Mouse (Mus musculus) C2C12 (cell line): ENCODE results near the gene Tnfrsf12a. TPM values are rescaled to one million over a fixed set of nuclear protein-coding genes. Genes with fewer than 3 reads are reported as not detected.

ENCODE experiments used
- H3K27me3 ChIP-seq: one replicate; pipeline ENCODE4 v1.6.1; 2011; ENCODE audit not compliant: control insufficient read depth, insufficient read depth, insufficient read length
- H3K36me3 ChIP-seq: one replicate; pipeline ENCODE4 v1.6.1; 2011; ENCODE audit not compliant: control insufficient read depth, insufficient read depth
- H3K4me3 ChIP-seq: one replicate; pipeline ENCODE4 v1.5.1; 2011; ENCODE audit warnings: mild to moderate bottlenecking, control low read depth; ENCODE audit not compliant: poor library complexity, insufficient read depth, severe bottlenecking
- H3K79me2 ChIP-seq: one replicate; pipeline ENCODE4 v1.6.1; 2011; ENCODE audit not compliant: control insufficient read depth, insufficient read depth
- H3K79me3 ChIP-seq: one replicate; pipeline ENCODE4 v1.6.1; 2011; ENCODE audit warnings: low read depth, control low read depth
- H3ac ChIP-seq: one replicate; pipeline ENCODE3; 2011; ENCODE audit warnings: low read depth; ENCODE audit not compliant: control insufficient read depth, insufficient read length
- CEBPB ChIP-seq: IDR thresholded peaks from one replicate; pipeline ENCODE4 v1.6.1; 2011; ENCODE audit warnings: low read depth, mild to moderate bottlenecking, control low read depth, moderate library complexity
- CTCF ChIP-seq: IDR thresholded peaks from one replicate; pipeline ENCODE4 v1.5.1; 2011; ENCODE audit not compliant: control insufficient read depth, insufficient read depth, insufficient read length
- FOSL1 ChIP-seq: IDR thresholded peaks from one replicate; pipeline ENCODE4 v1.8.0; 2011; ENCODE audit warnings: mild to moderate bottlenecking, low read length; ENCODE audit not compliant: poor library complexity, insufficient read depth, severe bottlenecking
- MAX ChIP-seq: IDR thresholded peaks from one replicate; pipeline ENCODE4 v1.6.1; 2011; ENCODE audit warnings: mild to moderate bottlenecking, control low read depth
- MYOD1 ChIP-seq: IDR thresholded peaks from one replicate; pipeline ENCODE4 v1.6.1; 2011; ENCODE audit warnings: low read depth; ENCODE audit not compliant: control insufficient read depth, insufficient read length
- MYOG ChIP-seq: IDR thresholded peaks from one replicate; pipeline ENCODE4 v1.6.1; 2011; ENCODE audit not compliant: control insufficient read depth, insufficient read length; ENCODE audit errors: extremely low read depth
- USF1 ChIP-seq: IDR thresholded peaks from one replicate; pipeline ENCODE4 v1.6.1; 2011; ENCODE audit warnings: low read depth, mild to moderate bottlenecking, control low read depth, moderate library complexity
- polyA plus RNA-seq: library from polyadenylated mRNA; unstranded; fragments of >200 nt; fragmentation: generic; extraction: Trizol; gene quantifications from one replicate; pipeline ENCODE4 v1.2.1, GENCODE M21; 2012; ENCODE audit warnings: missing spikeins

Tnfrsf12a gene
- polyA plus RNA-seq, 1 experiment: 916 TPM

DNA sequence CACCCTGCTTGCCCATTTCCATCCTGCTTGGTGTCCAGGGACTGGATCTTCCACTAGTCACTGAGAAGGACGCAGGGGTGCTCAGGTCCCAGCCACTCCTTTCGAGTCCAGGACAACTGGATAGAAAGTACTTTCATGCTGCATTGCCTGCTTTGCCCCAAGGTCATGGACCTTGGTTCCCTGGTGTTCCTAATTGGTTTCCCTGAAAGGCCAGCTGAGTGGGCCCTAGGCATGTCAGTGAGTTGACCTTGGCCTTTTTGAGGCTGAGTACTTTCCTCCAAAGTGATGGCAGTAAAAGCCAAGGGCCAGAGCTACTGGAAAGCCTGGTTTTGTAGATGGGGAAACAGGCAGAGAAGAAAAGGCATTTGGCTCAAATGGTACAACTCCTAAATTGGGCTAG, 44.6 kb upstream of the Tnfrsf12a start:
- no peaks in the 10 kb centered on the region for H3K36me3 ChIP-seq
- no peaks in the 10 kb centered on the region for H3K79me3 ChIP-seq
- no peaks in the 10 kb centered on the region for H3K27me3 ChIP-seq
- peaks cover 3% of the 10 kb centered on the region for H3K79me2 ChIP-seq
- TF ChIP-seq MYOD1 (no peak), CEBPB (no peak), USF1 (no peak), CTCF (no peak), MYOG (no peak), MAX (no peak), FOSL1 (no peak)
- H3K4me3 ChIP-seq: no peak overlapping the region
- no peak overlapping the region for H3ac ChIP-seq

DNA sequence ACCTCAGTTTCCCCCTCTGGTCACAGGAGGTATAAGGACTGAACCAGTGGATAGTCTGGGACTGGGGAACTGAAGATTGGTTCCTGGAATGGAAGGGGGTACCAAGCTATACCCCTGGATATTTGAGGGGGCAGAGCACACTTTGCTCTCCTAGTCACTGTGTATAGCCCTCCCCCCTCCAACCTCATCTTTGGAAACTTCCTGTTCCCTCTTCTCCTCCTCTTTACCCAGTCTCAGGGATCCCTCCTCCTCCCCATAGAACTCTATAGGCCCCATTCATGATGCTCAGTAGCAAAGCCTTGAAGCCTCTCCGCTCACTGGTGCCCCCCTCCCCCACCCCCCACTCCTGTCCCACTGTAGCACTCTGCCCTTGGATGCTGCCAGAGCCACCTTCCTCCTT, 42.2 kb upstream of the Tnfrsf12a start:
- Histone ChIP-seq H3K79me3 (no peaks in the 10 kb centered on the region), H3K27me3 (peaks cover 7% of the 10 kb centered on the region), H3K79me2 (no peaks in the 10 kb centered on the region), H3ac (no peak overlapping the region), H3K36me3 (no peaks in the 10 kb centered on the region), H3K4me3 (no peak overlapping the region)
- TF ChIP-seq CTCF (no peak), USF1 (no peak), FOSL1 (no peak), CEBPB (no peak), MYOD1 (no peak), MYOG (no peak), MAX (no peak)

DNA sequence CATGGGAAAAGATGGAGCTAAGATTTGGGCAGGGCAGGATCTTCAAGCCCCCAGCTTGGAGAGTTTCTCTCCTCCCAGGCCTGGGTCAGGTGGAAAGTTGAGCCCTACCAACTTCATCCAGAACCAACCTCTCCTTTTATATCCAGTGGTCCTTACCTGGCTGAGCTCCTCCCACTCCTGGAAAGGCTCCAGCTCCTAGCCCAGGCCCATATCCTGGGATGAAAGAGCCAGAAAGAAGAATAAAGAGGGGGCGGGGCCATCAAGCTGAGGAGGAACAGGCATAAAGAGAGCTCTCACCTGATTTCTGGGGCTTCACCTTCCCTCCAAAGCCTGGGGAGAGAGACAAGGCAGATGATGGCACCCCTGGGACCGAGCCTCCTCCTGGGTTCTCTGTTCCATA, 39.7 kb upstream of the Tnfrsf12a start:
- H3K79me2 ChIP-seq: no peaks in the 10 kb centered on the region
- H3ac ChIP-seq: no peak overlapping the region
- peaks cover 14% of the 10 kb centered on the region for H3K27me3 ChIP-seq
- H3K4me3 ChIP-seq: no peak overlapping the region
- H3K36me3 ChIP-seq: no peaks in the 10 kb centered on the region
- no peak for TF ChIP-seq MAX
- TF ChIP-seq MYOD1: no peak
- no peak for TF ChIP-seq CEBPB
- no peak for TF ChIP-seq CTCF
- TF ChIP-seq FOSL1: no peak
- TF ChIP-seq USF1: no peak
- TF ChIP-seq MYOG: no peak
- no peaks in the 10 kb centered on the region for H3K79me3 ChIP-seq

DNA sequence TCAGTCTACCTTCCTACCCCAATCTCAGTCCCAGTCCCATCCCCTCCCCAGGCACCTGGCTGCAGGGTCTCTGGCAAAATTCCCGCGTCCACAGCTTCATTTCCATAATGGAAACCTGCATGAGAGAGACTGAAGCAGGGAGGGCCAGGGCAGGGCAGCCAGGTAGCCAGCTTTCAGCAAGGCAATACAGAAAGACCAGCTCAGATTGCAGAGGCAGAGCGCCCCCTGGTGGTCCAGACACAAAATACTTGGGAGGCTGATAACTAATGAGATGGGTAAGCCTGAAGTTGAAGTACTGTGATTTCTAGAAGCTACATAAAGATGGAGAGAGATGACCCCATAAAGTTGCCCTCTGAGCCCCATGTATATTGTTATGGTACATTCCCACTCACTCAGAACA, 28.9 kb upstream of the Tnfrsf12a start:
- H3K36me3 ChIP-seq: no peaks in the 10 kb centered on the region
- no peaks in the 10 kb centered on the region for H3K79me2 ChIP-seq
- no peak overlapping the region for H3K4me3 ChIP-seq
- no peak overlapping the region for H3ac ChIP-seq
- H3K79me3 ChIP-seq: no peaks in the 10 kb centered on the region
- peak; percentile 71 for TF ChIP-seq CTCF
- no peak for TF ChIP-seq MAX
- peaks cover 11% of the 10 kb centered on the region for H3K27me3 ChIP-seq

DNA sequence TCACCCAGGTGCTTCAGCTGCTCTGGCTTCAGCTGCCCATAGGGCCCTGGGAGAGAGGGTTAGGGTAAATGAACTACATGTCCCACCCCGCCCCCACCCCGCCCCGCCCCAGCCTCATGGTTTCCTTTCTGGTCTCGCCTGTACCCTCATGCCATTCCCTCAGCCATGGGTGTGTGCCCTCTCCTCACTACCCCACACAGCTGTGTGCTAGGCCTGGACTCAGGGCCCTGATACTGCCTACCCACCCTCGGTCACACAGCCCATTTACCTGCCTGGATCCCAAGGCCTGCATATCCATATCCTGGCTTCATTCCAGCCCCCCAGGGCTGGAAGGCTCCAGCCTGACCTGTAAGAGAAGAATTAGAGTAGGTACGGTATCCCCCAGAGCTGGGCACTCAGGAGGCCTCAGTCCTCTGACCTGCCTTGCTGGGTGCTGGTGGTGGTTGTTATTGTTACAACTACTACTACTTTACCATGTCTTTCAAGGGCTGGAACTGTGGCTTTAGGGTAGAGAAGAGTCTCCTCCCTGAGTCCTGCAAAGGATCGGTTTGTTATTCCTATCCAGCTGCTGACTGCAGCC, 28.3 kb upstream of the Tnfrsf12a start:
- no peaks in the 10 kb centered on the region for H3K79me3 ChIP-seq
- no peak overlapping the region for H3K4me3 ChIP-seq
- TF ChIP-seq CTCF: no peak
- no peak for TF ChIP-seq FOSL1
- TF ChIP-seq CEBPB: no peak
- no peak for TF ChIP-seq MYOG
- TF ChIP-seq MYOD1: no peak
- no peak for TF ChIP-seq MAX
- TF ChIP-seq USF1: no peak
- no peak overlapping the region for H3ac ChIP-seq
- H3K36me3 ChIP-seq: no peaks in the 10 kb centered on the region
- H3K79me2 ChIP-seq: no peaks in the 10 kb centered on the region
- peaks cover 10% of the 10 kb centered on the region for H3K27me3 ChIP-seq

DNA sequence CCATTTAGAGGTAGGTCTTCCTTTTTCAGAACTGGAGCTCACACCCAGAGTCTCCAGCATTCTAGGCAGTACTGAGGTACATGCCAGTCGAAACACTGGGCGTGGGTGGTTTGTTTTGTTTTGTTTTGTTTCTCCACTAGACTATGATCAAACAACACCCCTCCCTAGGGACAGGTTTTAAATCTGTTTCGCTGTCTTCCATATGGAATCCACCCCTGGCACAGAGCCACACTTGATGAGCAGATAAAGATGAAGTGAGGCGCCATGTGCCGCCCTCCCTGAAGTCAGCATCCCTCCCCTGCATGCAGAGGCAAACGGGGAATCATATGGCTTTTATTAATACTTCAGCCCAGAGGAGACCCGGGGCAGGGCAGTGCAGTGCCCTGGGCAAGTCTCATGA, 27.5 kb upstream of the Tnfrsf12a start:
- Histone ChIP-seq H3K79me2 (no peaks in the 10 kb centered on the region), H3K79me3 (no peaks in the 10 kb centered on the region), H3K4me3 (no peak overlapping the region), H3K36me3 (no peaks in the 10 kb centered on the region), H3K27me3 (peaks cover 1% of the 10 kb centered on the region), H3ac (no peak overlapping the region)
- TF ChIP-seq MAX (no peak), MYOD1 (no peak), MYOG (no peak), CTCF (no peak), FOSL1 (no peak), USF1 (no peak), CEBPB (no peak)
